Mouse (Mus musculus): ENCODE data around the gene Dbndd2.

DNA sequence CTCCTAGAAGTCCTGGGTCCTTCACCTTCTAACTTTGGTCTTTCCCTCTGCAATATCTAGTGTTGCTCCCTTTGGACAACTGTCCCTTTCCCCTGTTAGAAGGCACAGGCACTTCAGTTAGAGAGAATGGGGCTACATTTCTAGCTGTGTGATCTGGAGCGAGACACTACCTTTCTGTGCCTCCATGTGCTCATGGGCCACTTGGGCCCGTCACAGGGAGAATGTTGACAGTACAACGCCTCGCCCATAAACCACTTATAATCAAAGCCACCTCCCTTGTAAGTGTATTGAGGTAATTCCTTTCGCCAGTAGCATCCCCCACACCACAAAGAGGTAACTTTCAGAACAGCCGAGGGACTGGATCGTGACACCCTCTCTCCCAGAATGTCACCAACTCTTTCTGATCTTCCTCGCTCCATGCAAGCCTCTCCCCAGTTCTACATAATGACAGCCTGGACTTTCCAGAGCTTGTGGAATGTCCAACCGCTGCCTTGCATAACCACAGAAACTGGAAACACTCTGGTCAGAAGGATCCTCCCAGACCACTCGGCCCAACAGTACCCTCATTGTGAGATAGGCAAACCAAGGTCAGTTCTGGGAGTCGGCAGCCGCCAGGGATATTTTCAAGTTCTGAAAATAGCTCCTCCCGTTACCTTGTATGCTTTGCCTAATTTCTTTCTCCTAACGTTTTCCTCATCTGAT lies 36.4 kb upstream of the Dbndd2 start:
- TF ChIP-seq CTCF (IDR thresholded peaks at IDR 0.05; ENCODE audit: low read depth) (no peak), EP300 (IDR thresholded peaks at IDR 0.05; ENCODE audit: low read depth) (no peak)
